Mouse (Mus musculus) hindbrain, embryonic 11.5 days (tissue): ENCODE results near the gene Krtap2-4. TPM values are rescaled to one million over a fixed set of nuclear protein-coding genes. Genes with fewer than 3 reads are reported as not detected.

Source experiments
- ATAC-seq: fragments of 200-750 bp; cut with Nextera tagmentation; 2 replicates; pipeline ENCODE4 v1.8.0; 2017; ENCODE audit warnings: mild to moderate bottlenecking, moderate TSS enrichment, moderate library complexity; ENCODE audit not compliant: low FRiP score
- DNase-seq: peaks from one replicate; pipeline ENCODE4 v3.0.0-alpha.2; 2015; ENCODE audit warnings: low spot score
- H3K27ac ChIP-seq: fragments of 300-500 bp; sonication (generic); 2 replicates; pipeline ENCODE4 v1.5.1; 2014; ENCODE audit warnings: mild to moderate bottlenecking, low read depth, low read length
- H3K27me3 ChIP-seq: fragments of 300-500 bp; sonication (generic); 2 replicates; pipeline ENCODE4 v1.6.1; 2014; ENCODE audit warnings: mild to moderate bottlenecking, low read length, moderate library complexity, mixed read lengths; ENCODE audit not compliant: control insufficient read depth, insufficient read depth
- H3K36me3 ChIP-seq: fragments of 300-500 bp; sonication (generic); 2 replicates; pipeline ENCODE4 v1.6.1; 2014; ENCODE audit warnings: mild to moderate bottlenecking, low read length, moderate library complexity, mixed read lengths; ENCODE audit not compliant: control insufficient read depth, insufficient read depth
- H3K4me1 ChIP-seq: fragments of 300-500 bp; sonication (generic); replicated peaks from 2 replicates; pipeline ENCODE4 v1.6.1; 2014; ENCODE audit warnings: low read length, mixed read lengths; ENCODE audit not compliant: control insufficient read depth, insufficient read depth
- H3K4me2 ChIP-seq: fragments of 300-500 bp; sonication (generic); replicated peaks from 2 replicates; pipeline ENCODE4 v1.6.1; 2014; ENCODE audit warnings: mild to moderate bottlenecking, low read depth, low read length
- H3K4me3 ChIP-seq: fragments of 300-500 bp; sonication (generic); 2 replicates; pipeline ENCODE4 v1.5.1; 2014; ENCODE audit warnings: low read depth, low read length
- H3K9ac ChIP-seq: fragments of 300-500 bp; sonication (generic); 2 replicates; pipeline ENCODE4 v1.6.1; 2014; ENCODE audit warnings: low read depth, low read length
- H3K9me3 ChIP-seq: fragments of 300-500 bp; sonication (generic); 2 replicates; pipeline ENCODE4 v1.6.1; 2016; ENCODE audit warnings: low read length; ENCODE audit not compliant: control insufficient read depth
- WGBS: fragments of 180-500 bp; shearing (Covaris S2); extraction: QIAGEN DNeasy Blood & Tissue Kit; methylation state at CpG from one replicate; pipeline ENCODE4 v1.1.7; 2014; 5-methylcytosine and 5-hydroxymethylcytosine counted together
- polyA plus RNA-seq: library from polyadenylated mRNA; unstranded; fragments of >200 nt; fragmentation: Nextera tagmentation; extraction: Ambion mirVana; gene quantifications from 2 replicates; pipeline ENCODE4 v1.2.1, GENCODE M21; 2014

Krtap2-4 gene
- polyA plus RNA-seq, 1 experiment from 2014 or later: not detected

GRCm38 (mm10) chr11:99573164-99573563, 41.5 kb downstream of the Krtap2-4 start:
- no peak overlapping the region for H3K4me2 ChIP-seq
- H3K27ac ChIP-seq: no peak overlapping the region
- no peak overlapping the region for H3K4me3 ChIP-seq
- ATAC-seq (no peak), DNase-seq (no peak)
- no peak overlapping the region for H3K9ac ChIP-seq
- H3K9me3 ChIP-seq: no peaks in the 10 kb centered on the region
- no peaks in the 10 kb centered on the region for H3K27me3 ChIP-seq
- no peaks in the 10 kb centered on the region for H3K36me3 ChIP-seq
- no peaks in the 10 kb centered on the region for H3K4me1 ChIP-seq
- 46% methylated on average over 4 of the region's 4 CpGs for WGBS

- Histone ChIP-seq H3K4me1 (no peaks in the 10 kb centered on the region), H3K9me3 (no peaks in the 10 kb centered on the region), H3K36me3 (no peaks in the 10 kb centered on the region), H3K4me2 (no peak within 1 kb of the TSS), H3K9ac (no peak within 1 kb of the TSS), H3K27ac (no peak within 1 kb of the TSS), H3K27me3 (no peaks in the 10 kb centered on the region), H3K4me3 (no peak within 1 kb of the TSS)
- no peak for ATAC-seq
- WGBS: 94% methylated on average over 7 of the region's 7 CpGs
- DNase-seq: no peak
Observed at GRCm38 (mm10) chr11:99566530-99566929, 48.1 kb downstream of the Krtap2-4 start, which contains the start of gene Krtap3-1. Krtap3-1 (minus strand) TSS chr11:99566630.

Other genes with a start within 250 kb of the Krtap2-4 start
- 0.39 and 0.60 TPM in 2 replicates for gene Krt28, start 239.9 kb downstream of the Krtap2-4 start, polyA plus RNA-seq
- 27.8 and 35.1 TPM in 2 replicates for gene Krt10, start 225.5 kb downstream of the Krtap2-4 start, polyA plus RNA-seq
- not detected in 2 replicates for gene Krt12, start 192.6 kb downstream of the Krtap2-4 start, polyA plus RNA-seq
- gene Krt20, start 176.7 kb downstream of the Krtap2-4 start, polyA plus RNA-seq: 0.42 and 0.48 TPM in 2 replicates
- not detected in 2 replicates for gene Krt23, start 121.7 kb downstream of the Krtap2-4 start, polyA plus RNA-seq
- gene Krt39, start 93.5 kb downstream of the Krtap2-4 start, polyA plus RNA-seq: not detected in 2 replicates
- not detected in 2 replicates for gene Krt40, start 71.7 kb downstream of the Krtap2-4 start, polyA plus RNA-seq
- not detected in 2 replicates for gene Krtap3-3, start 64.0 kb downstream of the Krtap2-4 start, polyA plus RNA-seq
- not detected in 2 replicates for gene Krtap3-2, start 58.0 kb downstream of the Krtap2-4 start, polyA plus RNA-seq
- not detected in 2 replicates for gene Gm11939, start 55.4 kb downstream of the Krtap2-4 start, polyA plus RNA-seq
- gene Krtap3-1, start 48.2 kb downstream of the Krtap2-4 start, polyA plus RNA-seq: not detected in 2 replicates
- not detected in 2 replicates for gene Krtap1-5, start 33.8 kb downstream of the Krtap2-4 start, polyA plus RNA-seq
- not detected in 2 replicates for gene Krtap1-4, start 31.2 kb downstream of the Krtap2-4 start, polyA plus RNA-seq
- gene Krtap1-3, start 23.5 kb downstream of the Krtap2-4 start, polyA plus RNA-seq: not detected in 2 replicates
- not detected in 2 replicates for gene Krtap9-3, start 16.7 kb downstream of the Krtap2-4 start, polyA plus RNA-seq
- not detected in 2 replicates for gene Gm11938, start 11.5 kb downstream of the Krtap2-4 start, polyA plus RNA-seq
- not detected in 2 replicates for gene Gm11937, start 4.7 kb downstream of the Krtap2-4 start, polyA plus RNA-seq
- not detected in 2 replicates for gene Gm11562, start 5.6 kb upstream of the Krtap2-4 start, polyA plus RNA-seq
- gene Krtap4-1, start 13.4 kb upstream of the Krtap2-4 start, polyA plus RNA-seq: not detected in 2 replicates
- not detected in 2 replicates for gene Krtap4-2, start 20.2 kb upstream of the Krtap2-4 start, polyA plus RNA-seq
- not detected in 2 replicates for gene Krtap4-7, start 29.2 kb upstream of the Krtap2-4 start, polyA plus RNA-seq
- gene Gm11555, start 35.4 kb upstream of the Krtap2-4 start, polyA plus RNA-seq: not detected in 2 replicates
- not detected in 2 replicates for gene Gm11563, start 44.1 kb upstream of the Krtap2-4 start, polyA plus RNA-seq
- not detected in 2 replicates for gene Krtap4-6, start 51.1 kb upstream of the Krtap2-4 start, polyA plus RNA-seq
- not detected in 2 replicates for gene Gm14190, start 75.9 kb upstream of the Krtap2-4 start, polyA plus RNA-seq
- gene Gm14180, start 119.4 kb upstream of the Krtap2-4 start, polyA plus RNA-seq: not detected in 2 replicates
- gene Gm11595, start 158.1 kb upstream of the Krtap2-4 start, polyA plus RNA-seq: not detected in 2 replicates
- gene Krtap4-8, start 165.9 kb upstream of the Krtap2-4 start, polyA plus RNA-seq: not detected in 2 replicates
- not detected in 2 replicates for gene Krtap4-9, start 170.4 kb upstream of the Krtap2-4 start, polyA plus RNA-seq
- gene Gm11596, start 178.6 kb upstream of the Krtap2-4 start, polyA plus RNA-seq: not detected in 2 replicates
- not detected in 2 replicates for gene Gm11569, start 184.1 kb upstream of the Krtap2-4 start, polyA plus RNA-seq
- not detected in 2 replicates for gene Gm11554, start 189.6 kb upstream of the Krtap2-4 start, polyA plus RNA-seq
- not detected in 2 replicates for gene Krtap4-13, start 195.0 kb upstream of the Krtap2-4 start, polyA plus RNA-seq
- gene Gm11564, start 200.8 kb upstream of the Krtap2-4 start, polyA plus RNA-seq: not detected in 2 replicates
- not detected in 2 replicates for gene 2300003K06Rik, start 223.2 kb upstream of the Krtap2-4 start, polyA plus RNA-seq
- not detected in 2 replicates for gene Krtap4-16, start 236.8 kb upstream of the Krtap2-4 start, polyA plus RNA-seq
- not detected in 2 replicates for gene Gm11568, start 243.1 kb upstream of the Krtap2-4 start, polyA plus RNA-seq
- gene Gm11559, start 249.6 kb upstream of the Krtap2-4 start, polyA plus RNA-seq: not detected in 2 replicates